Mouse (Mus musculus) naive thymus-derived CD4-positive, alpha-beta T cell, adult 2 months (primary cell): Measurements from ENCODE around the gene 4933402N22Rik.
"Not testable (repeated sequence)": the region's sequence is repeated elsewhere in the genome, so short reads cannot be mapped to it uniquely, and the experiment has no call there.

ENCODE experiments used
- DNase-seq: peaks from one replicate; pipeline ENCODE4 v3.0.0-alpha.2; 2011; ENCODE audit warnings: low read depth

4933402N22Rik gene

GRCm38 (mm10) chr5:11917743-11918142 lies at the start of gene 4933402N22Rik:
TSS of gene 4933402N22Rik (plus strand) at chr5:11918043.
- DNase-seq, result not testable (repeated sequence)

GRCm38 (mm10) chr5:11923790-11924189 lies 5.9 kb downstream of the 4933402N22Rik start:
- DNase-seq, result not testable (repeated sequence)
